Mouse (Mus musculus) small intestine, adult 2 months (tissue): ENCODE data around the gene Ears2. TPM values are rescaled to one million over a fixed set of nuclear protein-coding genes. Genes with fewer than 3 reads are reported as not detected.

Experiments
- H3K27ac ChIP-seq: fragments of 200-500 bp; 2 replicates; pipeline ENCODE4 v1.5.1; 2012; ENCODE audit warnings: low read depth, low read length, control low read depth, inconsistent platforms; ENCODE audit not compliant: insufficient read depth
- H3K27me3 ChIP-seq: fragments of 200-500 bp; 2 replicates; pipeline ENCODE4 v1.6.1; 2012; ENCODE audit warnings: mild to moderate bottlenecking, moderate library complexity, low read length, inconsistent platforms; ENCODE audit not compliant: control insufficient read depth, insufficient read depth
- H3K36me3 ChIP-seq: fragments of 200-500 bp; 2 replicates; pipeline ENCODE4 v1.6.1; 2012; ENCODE audit warnings: mild to moderate bottlenecking, low read length, control low read depth, inconsistent platforms; ENCODE audit not compliant: control insufficient read depth, insufficient read depth
- H3K4me1 ChIP-seq: fragments of 200-500 bp; 2 replicates; pipeline ENCODE4 v1.6.1; 2012; ENCODE audit warnings: low read length, inconsistent platforms, mixed read lengths; ENCODE audit not compliant: control insufficient read depth, insufficient read depth, insufficient read length
- H3K4me3 ChIP-seq: fragments of 200-500 bp; 2 replicates; pipeline ENCODE4 v1.5.1; 2012; ENCODE audit warnings: low read depth, mild to moderate bottlenecking, control low read depth, inconsistent platforms, low read length, moderate library complexity
- CTCF ChIP-seq: fragments of 200-500 bp; IDR thresholded peaks from 2 replicates; pipeline ENCODE4 v1.5.1; 2012; ENCODE audit warnings: low read depth, mild to moderate bottlenecking, control low read depth, inconsistent platforms, low read length, moderate library complexity, mixed read lengths; ENCODE audit not compliant: insufficient replicate concordance, insufficient read length; ENCODE audit errors: extremely low read depth
- POLR2A ChIP-seq: fragments of 200-500 bp; IDR thresholded peaks from 2 replicates; pipeline ENCODE4 v1.6.1; 2012; ENCODE audit warnings: low read depth, mild to moderate bottlenecking, control low read depth, inconsistent platforms, low read length, moderate library complexity
- WGBS: fragments of 180-500 bp; shearing (Covaris S2); methylation state at CpG from one replicate; pipeline ENCODE4 v1.1.7; 2018; 5-methylcytosine and 5-hydroxymethylcytosine counted together
- polyA plus RNA-seq: library from polyadenylated mRNA; depleted of rRNA; stranded (reverse); fragments of >200 nt; gene quantifications from 2 replicates; pipeline ENCODE4 v1.2.3, GENCODE M21; 2012; rRNA removed

The Ears2 gene
- polyA plus RNA-seq, 1 experiment, result 7.4 TPM

DNA sequence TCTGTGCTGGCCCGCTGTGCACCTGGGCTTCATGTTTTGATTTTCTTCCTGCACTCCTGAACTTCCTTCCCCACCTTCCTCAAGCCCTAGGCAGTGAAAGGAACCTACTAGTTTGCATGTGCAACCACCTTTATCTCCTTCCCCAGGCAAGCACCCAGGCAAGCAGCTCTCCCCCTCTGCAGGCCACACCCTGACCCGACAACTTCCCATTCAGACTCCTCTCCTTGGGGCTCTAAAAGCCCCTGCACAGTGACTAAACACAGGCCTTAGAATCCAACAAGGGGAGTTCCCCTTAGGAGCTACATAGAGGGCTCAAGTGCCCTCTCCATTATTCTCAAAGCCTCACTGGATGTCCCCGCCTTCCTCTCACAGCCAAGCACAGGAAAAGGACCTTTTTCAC, 48.8 kb downstream of the Ears2 start:
- no peaks in the 10 kb centered on the region; the same call in 1 of the 2 replicates for H3K4me1 ChIP-seq
- H3K36me3 ChIP-seq, result no peaks in the 10 kb centered on the region
- 43% methylated on average over 3 of the region's 3 CpGs for WGBS
- TF ChIP-seq POLR2A, result no peak
- TF ChIP-seq CTCF, result no peak
- no peaks in the 10 kb centered on the region for H3K27me3 ChIP-seq
- H3K4me3 ChIP-seq, result no peak overlapping the region
- no peak overlapping the region for H3K27ac ChIP-seq

DNA sequence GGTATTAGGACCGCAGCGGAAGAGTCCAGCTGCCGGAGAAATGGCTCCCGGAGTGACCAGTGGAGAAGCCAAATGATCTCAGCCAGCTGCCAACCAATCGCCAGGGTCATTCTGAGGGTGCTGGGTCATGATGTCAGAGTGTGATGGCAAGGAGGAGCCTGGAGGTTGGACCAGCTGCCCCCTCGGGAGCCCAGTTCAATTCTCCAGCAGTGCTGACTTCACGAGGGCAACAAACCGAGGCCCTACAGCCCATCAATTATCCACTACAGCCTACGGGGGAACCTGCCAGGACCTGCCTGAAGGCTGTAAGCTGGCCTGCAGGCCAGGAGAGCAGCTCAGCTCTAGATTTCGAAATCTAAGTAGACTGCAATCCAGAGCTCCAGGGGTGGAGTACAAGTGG, 51.3 kb downstream of the Ears2 start:
- 70% methylated on average over 10 of the region's 10 CpGs for WGBS
- TF ChIP-seq CTCF (no peak), POLR2A (no peak)
- H3K4me3 ChIP-seq, result no peak overlapping the region
- no peaks in the 10 kb centered on the region for H3K27me3 ChIP-seq
- H3K4me1 ChIP-seq, result no peaks in the 10 kb centered on the region; the same call in 1 of the 2 replicates
- H3K36me3 ChIP-seq, result no peaks in the 10 kb centered on the region
- H3K27ac ChIP-seq, result no peak overlapping the region

DNA sequence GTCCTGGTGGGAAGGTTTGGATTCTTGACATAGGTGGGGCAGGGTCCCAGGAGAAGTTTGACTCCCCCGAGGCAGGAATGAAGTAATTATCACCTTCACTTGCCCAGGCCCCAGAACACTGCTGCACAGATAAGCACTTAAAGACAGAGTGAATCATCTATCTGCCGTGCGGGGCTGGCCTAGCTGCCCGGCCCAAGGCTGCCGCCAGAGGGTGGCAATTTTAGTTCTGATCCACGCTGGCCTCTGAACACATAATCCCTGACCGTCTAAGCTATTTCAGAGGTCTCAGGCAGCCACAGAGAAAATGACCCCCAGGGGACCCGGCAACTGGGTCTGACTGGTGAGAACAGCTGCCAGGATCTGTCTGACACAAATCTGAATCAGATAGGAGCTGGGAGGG, 52.0 kb downstream of the Ears2 start:
- Histone ChIP-seq H3K27ac (no peak overlapping the region), H3K27me3 (no peaks in the 10 kb centered on the region), H3K36me3 (peaks cover 2% of the 10 kb centered on the region; the same call in 1 of the 2 replicates), H3K4me1 (no peaks in the 10 kb centered on the region; the same call in 1 of the 2 replicates), H3K4me3 (no peak overlapping the region)
- 50% methylated on average over 8 of the region's 8 CpGs for WGBS
- TF ChIP-seq POLR2A (no peak), CTCF (no peak; the same call in 1 of the 2 replicates)

DNA sequence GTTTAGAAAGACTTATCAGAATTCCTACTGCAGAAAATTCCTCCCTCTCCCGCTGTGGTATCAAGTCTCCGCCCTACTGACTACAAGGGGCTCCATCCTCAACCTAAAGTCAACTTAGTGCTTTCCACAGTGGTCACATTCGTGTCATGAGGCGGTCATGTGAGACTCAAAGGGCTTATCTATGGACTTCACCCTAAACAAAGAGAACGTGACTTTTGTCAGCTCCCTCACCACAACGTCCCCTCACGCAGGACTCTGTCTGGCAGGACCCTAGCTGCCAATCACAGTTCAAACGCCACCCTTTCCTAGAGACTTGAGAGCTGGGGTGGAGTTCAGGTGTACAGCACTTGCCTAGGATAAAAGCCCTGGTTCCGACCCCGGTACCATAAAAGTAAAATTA, 54.1 kb downstream of the Ears2 start:
- no peak overlapping the region for H3K27ac ChIP-seq
- TF ChIP-seq CTCF, result no peak
- TF ChIP-seq POLR2A, result no peak
- WGBS, result 62% methylated on average over 10 of the region's 10 CpGs

DNA sequence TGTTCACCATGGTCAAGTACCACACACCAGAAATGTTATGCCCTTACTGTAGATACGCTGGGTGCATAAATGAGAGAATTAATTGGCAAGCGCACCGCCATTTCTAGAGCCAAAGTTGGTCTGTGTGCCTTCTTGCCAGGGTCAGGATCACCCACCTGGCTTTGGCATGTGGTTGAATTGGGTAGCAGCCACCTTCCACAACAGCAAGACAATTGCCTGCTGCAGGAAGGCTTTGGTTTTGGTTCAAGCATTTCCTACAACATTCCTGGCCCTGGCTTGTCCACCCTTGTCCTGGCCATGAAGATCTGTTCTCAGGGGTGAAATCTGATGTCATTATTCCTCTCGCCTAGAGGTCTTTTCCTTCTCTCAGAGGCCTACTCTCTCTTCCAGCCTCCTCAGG, 54.7 kb downstream of the Ears2 start:
- WGBS, result 97% methylated on average over 4 of the region's 4 CpGs
- no peaks in the 10 kb centered on the region for H3K4me1 ChIP-seq
- no peak overlapping the region for H3K27ac ChIP-seq
- TF ChIP-seq CTCF (no peak), POLR2A (no peak)
- H3K27me3 ChIP-seq, result no peaks in the 10 kb centered on the region
- H3K4me3 ChIP-seq, result no peak overlapping the region
- peaks cover 2% of the 10 kb centered on the region; the same call in 1 of the 2 replicates for H3K36me3 ChIP-seq

More for the DNA sequence above, 54.1 kb downstream of the Ears2 start:
- Histone ChIP-seq H3K4me1 (no peaks in the 10 kb centered on the region), H3K36me3 (peaks cover 2% of the 10 kb centered on the region; the same call in 1 of the 2 replicates), H3K27me3 (no peaks in the 10 kb centered on the region), H3K4me3 (no peak overlapping the region)

DNA sequence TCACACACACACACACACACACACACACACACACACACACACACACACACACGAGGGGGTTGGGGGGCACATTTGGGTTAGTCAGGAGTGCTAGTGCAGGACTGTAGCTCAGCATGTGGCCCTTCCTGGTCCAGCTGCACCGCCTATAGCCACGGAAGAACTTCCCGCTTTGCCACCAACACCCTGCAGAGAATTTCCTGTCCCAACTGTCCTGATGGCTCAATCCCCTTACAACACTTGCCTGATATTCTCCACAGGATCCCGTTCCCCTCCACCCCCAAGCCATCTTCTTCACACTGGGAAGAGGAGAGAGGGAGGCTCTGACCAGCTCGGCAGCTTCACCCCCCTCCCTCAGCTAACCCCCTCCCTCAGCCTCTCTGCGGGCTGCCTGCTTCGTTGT, 66.7 kb downstream of the Ears2 start:
- TF ChIP-seq POLR2A, result no peak
- no peak for TF ChIP-seq CTCF
- H3K27ac ChIP-seq, result no peak overlapping the region
- H3K4me3 ChIP-seq, result no peak overlapping the region
- H3K4me1 ChIP-seq, result no peaks in the 10 kb centered on the region
- 0 out of 2 replicates have a peak, but pooled peaks cover 5% of the 10 kb centered on the region for H3K36me3 ChIP-seq
- H3K27me3 ChIP-seq, result no peaks in the 10 kb centered on the region
- 80% methylated on average over 8 of the region's 8 CpGs for WGBS

DNA sequence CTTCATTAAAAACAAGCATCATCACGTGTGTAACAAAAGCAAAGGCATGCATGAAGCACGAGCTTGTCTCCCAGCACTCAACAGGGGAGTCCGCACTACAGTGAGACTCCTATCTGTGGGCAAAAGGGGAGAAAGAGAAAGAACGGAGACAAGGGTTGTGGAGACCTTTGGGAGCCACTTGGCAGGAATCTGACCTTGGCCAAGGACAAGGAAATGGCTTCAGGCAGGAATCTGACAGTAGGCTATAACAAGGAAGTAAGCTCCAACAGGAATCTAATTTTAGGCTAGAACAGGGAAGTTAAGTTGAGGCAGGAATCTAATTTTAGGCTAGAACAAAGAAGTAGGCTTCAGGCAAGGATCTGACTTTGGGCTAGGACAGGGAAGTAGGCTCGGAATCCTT, 71.1 kb downstream of the Ears2 start:
- Histone ChIP-seq H3K27me3 (no peaks in the 10 kb centered on the region), H3K36me3 (0 out of 2 replicates have a peak, but pooled peaks cover 5% of the 10 kb centered on the region), H3K27ac (no peak overlapping the region), H3K4me1 (no peaks in the 10 kb centered on the region), H3K4me3 (no peak overlapping the region)
- TF ChIP-seq CTCF (no peak), POLR2A (no peak)
- 97% methylated on average over 5 of the region's 5 CpGs for WGBS

Other genes with a start within 250 kb of the Ears2 start
- gene Scnn1b, start 202.2 kb downstream of the Ears2 start, polyA plus RNA-seq, result 0.10 and 0.85 TPM in 2 replicates
- gene Cog7, start 85.6 kb downstream of the Ears2 start, polyA plus RNA-seq, result 11.7 and 20.2 TPM in 2 replicates
- gene Gga2, start 46.0 kb downstream of the Ears2 start, polyA plus RNA-seq, result 16.0 and 17.4 TPM in 2 replicates
- 15.9 and 19.3 TPM in 2 replicates for gene Ubfd1, start 88 bp downstream of the Ears2 start, polyA plus RNA-seq
- gene Ndufab1, start 34.6 kb upstream of the Ears2 start, polyA plus RNA-seq, result 395 and 1,026 TPM in 2 replicates
- gene Palb2, start 65.7 kb upstream of the Ears2 start, polyA plus RNA-seq, result 0.72 and 1.0 TPM in 2 replicates
- gene Dctn5, start 65.8 kb upstream of the Ears2 start, polyA plus RNA-seq, result 37.2 and 54.3 TPM in 2 replicates
- 9.0 and 21.2 TPM in 2 replicates for gene Plk1, start 92.2 kb upstream of the Ears2 start, polyA plus RNA-seq
- gene Ern2, start 118.9 kb upstream of the Ears2 start, polyA plus RNA-seq, result 23.1 and 23.5 TPM in 2 replicates
- gene Chp2, start 152.2 kb upstream of the Ears2 start, polyA plus RNA-seq, result 97.0 and 197 TPM in 2 replicates
- 4.1 and 6.1 TPM in 2 replicates for gene Prkcb, start 221.5 kb upstream of the Ears2 start, polyA plus RNA-seq